Mouse (Mus musculus): Measurements from ENCODE around the gene Nfic. TPM values are rescaled to one million over a fixed set of nuclear protein-coding genes. Genes with fewer than 3 reads are reported as not detected.

Gene Nfic
- 14.7 and 19.7 TPM in 2 replicates for polyA plus RNA-seq (2016; fragmentation: Nextera tagmentation; extraction: Ambion mirVana)

DNA sequence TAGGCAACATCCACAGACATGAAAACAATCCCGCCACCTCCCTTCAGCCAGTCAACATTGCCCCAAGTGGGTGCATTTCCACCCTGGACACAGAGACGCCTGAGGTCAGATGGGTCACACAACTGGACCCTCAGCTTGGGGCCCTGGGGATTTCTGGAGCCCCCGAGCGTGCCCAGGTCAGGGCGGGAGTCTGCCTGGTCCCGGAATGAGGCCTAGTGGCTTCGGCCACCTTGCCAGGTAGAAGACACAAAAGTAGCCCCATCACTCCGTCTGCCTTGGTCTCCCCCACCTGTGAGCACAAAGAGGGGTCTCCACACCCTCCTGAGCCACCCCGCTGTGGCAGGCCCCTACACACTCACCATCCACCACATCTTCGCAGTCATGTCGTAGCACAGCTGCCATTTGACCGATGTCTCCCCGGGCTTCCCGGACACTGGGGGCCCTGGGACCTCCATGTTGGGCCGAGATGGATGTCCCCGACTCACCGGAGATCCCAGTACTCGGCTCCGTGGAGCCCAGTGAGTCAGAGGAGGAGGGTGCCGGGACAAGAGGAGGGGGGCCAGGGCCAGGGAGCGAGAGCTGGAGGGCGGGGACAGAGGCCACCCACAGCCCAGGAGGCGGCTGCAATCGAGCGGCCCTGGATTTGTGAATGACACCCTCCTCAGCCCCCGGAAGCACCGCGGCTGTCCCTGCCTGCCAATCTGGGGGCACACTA, at the start of gene Nfic:
Nfic (minus strand) TSS at position 455 of the 715 bp plus-strand sequence.
- ATAC-seq (ENCODE audit: low FRiP score, low read depth): no peak
- Histone ChIP-seq H3K9ac (replicated peaks) (no peak within 1 kb of the TSS), H3K36me3 (no peaks in the 10 kb centered on the region), H3K27me3 (peaks cover 95% of the 10 kb centered on the region), H3K27ac (replicated peaks) (no peak within 1 kb of the TSS), H3K4me3 (no peak within 1 kb of the TSS), H3K9me3 (no peaks in the 10 kb centered on the region), H3K4me2 (replicated peaks) (no peak within 1 kb of the TSS), H3K4me1 (0 out of 2 replicates have a peak, but pooled peaks cover 2% of the 10 kb centered on the region)
- WGBS: 69% methylated on average over 28 of the region's 28 CpGs

DNA sequence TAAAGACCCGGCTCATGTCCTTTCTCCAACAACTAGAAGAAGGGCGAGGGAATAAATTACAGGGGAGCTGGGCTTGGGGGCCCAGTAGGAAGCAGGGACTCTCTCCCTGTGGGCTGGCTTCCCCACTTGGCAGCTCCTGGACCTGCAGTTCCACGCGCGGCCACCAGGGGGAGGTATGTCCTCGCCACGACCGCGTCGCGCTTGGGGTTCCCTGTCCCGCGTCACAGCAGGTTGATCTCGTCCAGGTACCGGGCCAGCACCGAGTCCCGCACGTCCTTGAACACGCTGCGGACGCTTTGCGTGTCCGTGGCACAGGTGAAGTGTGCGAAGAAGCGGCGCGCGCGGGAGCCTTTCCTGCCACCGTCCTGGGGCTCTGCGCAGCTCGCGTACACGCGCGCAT, 47.2 kb upstream of the Nfic start:
- peak; percentile 54; the same call in 1 of the 2 replicates for ATAC-seq (ENCODE audit: low FRiP score, low read depth)
- Histone ChIP-seq H3K9ac (replicated peaks) (peak overlapping the region; percentile 37; the same call in 1 of the 2 replicates), H3K4me1 (0 out of 2 replicates have a peak, but pooled peaks cover 2% of the 10 kb centered on the region), H3K27ac (replicated peaks) (no peak overlapping the region), H3K4me3 (peak overlapping the region; percentile 35), H3K4me2 (replicated peaks) (peak overlapping the region; percentile 60), H3K36me3 (no peaks in the 10 kb centered on the region), H3K27me3 (peaks cover 18% of the 10 kb centered on the region), H3K9me3 (no peaks in the 10 kb centered on the region)
- 7% methylated on average over 36 of the region's 36 CpGs for WGBS

DNA sequence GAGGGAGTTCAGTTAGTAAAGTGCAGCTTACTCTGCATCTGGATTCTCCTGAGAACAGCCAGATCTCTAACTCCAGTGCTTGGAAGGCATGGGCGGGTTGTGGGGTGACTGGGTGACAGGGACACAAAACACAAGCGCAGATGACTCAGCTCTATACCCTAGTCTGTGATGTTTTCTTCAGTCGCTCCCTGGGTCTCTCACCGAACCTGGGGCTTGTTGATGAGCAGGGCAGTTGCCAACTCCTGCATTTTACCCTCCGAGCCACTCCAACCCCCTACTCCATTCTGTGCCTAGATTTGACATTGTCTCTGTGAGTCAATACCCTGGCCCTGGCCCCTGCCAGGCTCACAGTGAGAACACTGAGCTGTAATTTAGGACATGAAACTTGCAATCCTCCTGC, 46.4 kb upstream of the Nfic start:
- 85% methylated on average over 5 of the region's 5 CpGs for WGBS
- Histone ChIP-seq H3K9me3 (no peaks in the 10 kb centered on the region), H3K27ac (replicated peaks) (no peak overlapping the region), H3K4me1 (0 out of 2 replicates have a peak, but pooled peaks cover 7% of the 10 kb centered on the region), H3K9ac (replicated peaks) (no peak overlapping the region), H3K36me3 (no peaks in the 10 kb centered on the region), H3K27me3 (peaks cover 16% of the 10 kb centered on the region), H3K4me2 (replicated peaks) (no peak overlapping the region), H3K4me3 (no peak overlapping the region)
- no peak for ATAC-seq (ENCODE audit: low FRiP score, low read depth)

GRCm38 (mm10) chr10:81500032-81500431, 44.6 kb upstream of the Nfic start, which contains the start of gene S1pr4:
TSS of gene S1pr4 (minus strand) at chr10:81500132.
- Histone ChIP-seq H3K27ac (replicated peaks) (no peak within 1 kb of the TSS), H3K4me3 (no peak within 1 kb of the TSS), H3K4me1 (peaks cover 15% of the 10 kb centered on the region), H3K36me3 (no peaks in the 10 kb centered on the region), H3K9me3 (no peaks in the 10 kb centered on the region), H3K4me2 (replicated peaks) (no peak within 1 kb of the TSS), H3K9ac (replicated peaks) (no peak within 1 kb of the TSS), H3K27me3 (peaks cover 16% of the 10 kb centered on the region)
- 80% methylated on average over 3 of the region's 3 CpGs for WGBS
- ATAC-seq (ENCODE audit: low FRiP score, low read depth): no peak

GRCm38 (mm10) chr10:81499250-81499901, 43.9 kb upstream of the Nfic start:
- no peak overlapping the region for H3K9ac ChIP-seq (replicated peaks)

DNA sequence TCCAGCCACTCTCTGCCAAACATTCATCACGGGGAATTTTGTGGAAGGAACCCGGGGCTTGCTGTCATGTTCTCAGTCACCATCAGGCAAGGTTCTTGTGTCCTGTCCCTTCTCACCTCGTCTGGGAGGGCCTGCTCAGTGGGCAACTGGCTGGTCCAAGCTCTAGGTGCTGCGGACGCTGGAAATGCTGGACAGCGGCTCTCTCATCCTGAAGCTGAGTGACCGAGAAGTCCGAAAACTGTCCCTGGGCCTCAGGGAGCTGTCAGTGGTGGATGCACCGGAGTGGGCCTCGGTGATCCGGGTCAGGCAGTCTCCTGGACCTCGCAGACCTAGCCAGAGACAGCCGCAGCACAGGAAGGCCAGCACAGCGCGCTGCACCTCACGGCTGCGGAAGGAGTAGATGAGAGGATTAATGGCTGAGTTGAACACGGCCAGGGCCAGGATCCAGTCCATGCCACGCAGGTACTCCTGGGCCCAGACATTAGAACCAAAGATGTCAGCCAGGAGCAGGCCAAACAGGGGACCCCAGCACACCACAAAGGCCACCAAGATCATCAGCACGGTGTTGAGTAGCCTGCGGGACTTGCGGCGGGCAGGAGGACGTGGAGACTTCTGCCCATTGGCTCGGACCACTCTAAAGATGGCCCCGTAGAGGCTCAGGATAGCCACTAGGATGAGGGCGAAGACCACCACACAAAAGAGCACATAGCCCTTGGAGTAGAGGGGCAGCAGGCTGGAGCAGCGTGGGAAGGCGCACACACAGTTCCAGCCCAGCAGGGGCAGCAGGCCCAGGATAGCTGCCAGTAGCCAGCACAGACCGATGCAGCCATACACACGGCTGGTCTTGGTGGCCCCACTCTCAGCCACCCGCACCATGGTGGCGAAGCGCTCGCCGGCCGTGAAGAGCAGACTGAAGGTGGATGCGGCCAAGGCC, 43.1 kb upstream of the Nfic start:
- ATAC-seq (ENCODE audit: low FRiP score, low read depth): no peak
- H3K4me1 ChIP-seq: peaks cover 22% of the 10 kb centered on the region
- no peak overlapping the region for H3K4me2 ChIP-seq (replicated peaks)
- no peaks in the 10 kb centered on the region for H3K9me3 ChIP-seq
- peaks cover 9% of the 10 kb centered on the region for H3K27me3 ChIP-seq
- no peak overlapping the region for H3K27ac ChIP-seq (replicated peaks)
- H3K9ac ChIP-seq (replicated peaks): no peak overlapping the region
- H3K4me3 ChIP-seq: no peak overlapping the region
- 87% methylated on average over 38 of the region's 38 CpGs for WGBS
- H3K36me3 ChIP-seq: no peaks in the 10 kb centered on the region

More at GRCm38 (mm10) chr10:81499250-81499901, 43.9 kb upstream of the Nfic start:
- Histone ChIP-seq H3K27ac (replicated peaks) (no peak overlapping the region), H3K4me1 (peaks cover 21% of the 10 kb centered on the region), H3K27me3 (peaks cover 16% of the 10 kb centered on the region), H3K4me2 (replicated peaks) (no peak overlapping the region), H3K4me3 (no peak overlapping the region), H3K9me3 (no peaks in the 10 kb centered on the region), H3K36me3 (no peaks in the 10 kb centered on the region)
- ATAC-seq (ENCODE audit: low FRiP score, low read depth): no peak
- WGBS: 78% methylated on average over 23 of the region's 23 CpGs

GRCm38 (mm10) chr10:81497401-81498270, 42.2 kb upstream of the Nfic start:
- Histone ChIP-seq H3K9me3 (no peaks in the 10 kb centered on the region), H3K4me2 (replicated peaks) (peak overlapping the region; percentile 51), H3K36me3 (peaks cover 8% of the 10 kb centered on the region), H3K9ac (replicated peaks) (no peak overlapping the region), H3K27ac (replicated peaks) (no peak overlapping the region), H3K4me1 (peaks cover 20% of the 10 kb centered on the region), H3K4me3 (0 out of 2 replicates have a peak overlapping the region, but pooled peaks have one; percentile 73), H3K27me3 (no peaks in the 10 kb centered on the region; the same call in none of the 2 replicates)
- 83% methylated on average over 17 of the region's 17 CpGs for WGBS
- ATAC-seq (ENCODE audit: low FRiP score, low read depth): no peak

DNA sequence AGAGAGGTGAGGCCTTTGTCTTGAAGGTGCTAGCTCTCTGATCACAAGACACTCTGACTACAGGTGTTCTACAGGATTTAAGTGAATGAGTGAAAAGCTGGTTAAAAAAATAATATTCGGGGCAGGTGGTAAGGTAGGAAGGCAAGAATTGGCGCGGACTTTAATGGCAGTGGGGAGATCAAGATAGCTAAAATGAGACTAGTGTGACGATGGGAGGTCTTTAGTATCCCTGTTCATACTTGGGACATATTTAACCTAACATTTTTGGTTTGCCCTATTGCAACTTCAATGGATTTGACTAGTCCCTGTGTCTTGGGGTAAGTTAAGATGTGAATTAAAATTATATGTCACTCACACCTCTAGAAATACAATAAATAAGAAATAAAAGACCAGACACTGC, 41.5 kb upstream of the Nfic start:
- H3K9ac ChIP-seq (replicated peaks): peak overlapping the region; percentile 41; the same call in 1 of the 2 replicates
- peak overlapping the region; percentile 57; the same call in 1 of the 2 replicates for H3K27ac ChIP-seq (replicated peaks)
- H3K27me3 ChIP-seq: no peaks in the 10 kb centered on the region; the same call in 1 of the 2 replicates
- H3K4me3 ChIP-seq: peak overlapping the region; percentile 73
- peak overlapping the region; percentile 51 for H3K4me2 ChIP-seq (replicated peaks)
- WGBS: 38% methylated on average over 4 of the region's 4 CpGs
- peaks cover 14% of the 10 kb centered on the region for H3K36me3 ChIP-seq
- peaks cover 20% of the 10 kb centered on the region for H3K4me1 ChIP-seq
- no peaks in the 10 kb centered on the region for H3K9me3 ChIP-seq
- ATAC-seq (ENCODE audit: low FRiP score, low read depth): no peak

DNA sequence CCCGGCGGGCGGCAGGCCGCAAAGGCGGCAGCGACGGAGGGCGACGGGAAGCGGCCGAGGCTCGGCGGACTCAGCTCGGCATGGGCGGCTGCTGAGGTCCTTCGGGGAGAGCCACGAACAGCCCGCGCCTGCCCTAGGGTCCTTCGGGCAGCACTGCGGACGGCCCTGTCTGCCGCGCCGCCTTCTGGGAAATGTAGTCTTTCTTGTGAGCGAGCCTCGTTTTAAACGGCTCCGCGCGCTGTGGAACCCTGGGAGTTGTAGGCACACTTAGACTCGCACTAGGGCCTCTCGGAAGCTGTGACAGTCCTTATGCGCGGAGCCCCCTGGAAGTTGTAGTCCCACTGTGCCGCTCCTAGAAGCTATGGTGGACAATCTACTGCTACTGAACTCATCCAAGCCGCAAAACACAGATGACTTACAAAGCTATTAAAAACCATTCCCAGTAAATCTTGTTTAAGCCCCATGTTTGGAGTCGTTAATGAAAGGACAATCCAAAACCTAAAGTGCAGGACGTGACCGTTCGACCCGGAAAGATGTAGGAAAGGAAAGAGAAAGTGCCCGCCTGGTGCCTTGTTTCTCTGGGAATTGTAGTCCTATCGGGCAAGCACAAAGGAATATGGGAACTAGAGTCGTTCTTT, 40.9 kb upstream of the Nfic start, which contains the start of gene Ncln:
Ncln (minus strand) TSS at position 129 of the 638 bp plus-strand sequence.
- peak within 1 kb of the TSS; percentile 57; the same call in 1 of the 2 replicates for H3K27ac ChIP-seq (replicated peaks)
- under 1% methylated on average over 39 of the region's 45 CpGs for WGBS
- no peaks in the 10 kb centered on the region; the same call in 1 of the 2 replicates for H3K27me3 ChIP-seq
- H3K9ac ChIP-seq (replicated peaks): peak within 1 kb of the TSS; percentile 75
- no peaks in the 10 kb centered on the region for H3K9me3 ChIP-seq
- H3K4me1 ChIP-seq: peaks cover 20% of the 10 kb centered on the region
- H3K4me2 ChIP-seq (replicated peaks): peak within 1 kb of the TSS; percentile 89
- peak within 1 kb of the TSS; percentile 73 for H3K4me3 ChIP-seq
- peaks cover 20% of the 10 kb centered on the region for H3K36me3 ChIP-seq
- ATAC-seq (ENCODE audit: low FRiP score, low read depth): peak; percentile 96

GRCm38 (mm10) chr10:81495616-81496263, 40.3 kb upstream of the Nfic start:
- no peaks in the 10 kb centered on the region for H3K9me3 ChIP-seq
- H3K4me1 ChIP-seq: peaks cover 20% of the 10 kb centered on the region
- no peak overlapping the region for H3K27ac ChIP-seq (replicated peaks)
- peak overlapping the region; percentile 73 for H3K4me3 ChIP-seq
- H3K9ac ChIP-seq (replicated peaks): peak overlapping the region; percentile 75
- peaks cover 27% of the 10 kb centered on the region for H3K36me3 ChIP-seq
- H3K4me2 ChIP-seq (replicated peaks): peak overlapping the region; percentile 89
- WGBS: 2% methylated on average over 41 of the region's 41 CpGs
- H3K27me3 ChIP-seq: no peaks in the 10 kb centered on the region; the same call in 1 of the 2 replicates
- ATAC-seq (ENCODE audit: low FRiP score, low read depth): peak; percentile 42

Data from midbrain, embryonic 12.5 days (tissue).